Mouse (Mus musculus) heart, embryonic 12.5 days (tissue): ENCODE data around the gene Ubr1. TPM values are rescaled to one million over a fixed set of nuclear protein-coding genes. Genes with fewer than 3 reads are reported as not detected.
"Not testable (repeated sequence)": the region's sequence is repeated elsewhere in the genome, so short reads cannot be mapped to it uniquely, and the experiment has no call there.

Experiments used
- ATAC-seq: fragments of 200-750 bp; cut with Nextera tagmentation; 2 replicates; pipeline ENCODE4 v1.8.0; 2017; ENCODE audit warnings: moderate TSS enrichment, moderate library complexity; ENCODE audit not compliant: insufficient number of reproducible peaks, low FRiP score
- H3K27ac ChIP-seq: fragments of 300-500 bp; sonication (generic); 2 replicates; pipeline ENCODE4 v1.5.1; 2016; ENCODE audit warnings: mild to moderate bottlenecking, moderate library complexity; ENCODE audit not compliant: poor library complexity, severe bottlenecking
- H3K27me3 ChIP-seq: fragments of 300-500 bp; sonication (generic); replicated peaks from 2 replicates; pipeline ENCODE4 v1.6.1; 2016; ENCODE audit warnings: mild to moderate bottlenecking, moderate library complexity
- H3K36me3 ChIP-seq: fragments of 300-500 bp; sonication (generic); 2 replicates; pipeline ENCODE4 v1.6.1; 2016; ENCODE audit warnings: mild to moderate bottlenecking, moderate library complexity
- H3K4me1 ChIP-seq: fragments of 300-500 bp; sonication (generic); replicated peaks from 2 replicates; pipeline ENCODE4 v1.6.1; 2016; ENCODE audit warnings: mild to moderate bottlenecking
- H3K4me2 ChIP-seq: fragments of 300-500 bp; sonication (generic); 2 replicates; pipeline ENCODE4 v1.6.1; 2016; ENCODE audit warnings: mild to moderate bottlenecking, moderate library complexity
- H3K4me3 ChIP-seq: fragments of 300-500 bp; sonication (generic); 2 replicates; pipeline ENCODE4 v1.5.1; 2016; ENCODE audit warnings: mild to moderate bottlenecking
- H3K9ac ChIP-seq: fragments of 300-500 bp; sonication (generic); 2 replicates; pipeline ENCODE4 v1.6.1; 2016; ENCODE audit warnings: mild to moderate bottlenecking, moderate library complexity
- H3K9me3 ChIP-seq: fragments of 300-500 bp; sonication (generic); replicated peaks from 2 replicates; pipeline ENCODE4 v1.6.1; 2016; ENCODE audit warnings: mild to moderate bottlenecking, moderate library complexity
- WGBS: fragments of 180-500 bp; shearing (Covaris S2); methylation state at CpG from one replicate; pipeline ENCODE4 v1.1.7; 2016; 5-methylcytosine and 5-hydroxymethylcytosine counted together
- polyA plus RNA-seq: library from polyadenylated mRNA; unstranded; fragments of >200 nt; fragmentation: Nextera tagmentation; extraction: Ambion mirVana; gene quantifications from 2 replicates; pipeline ENCODE4 v1.2.1, GENCODE M21; 2016

Gene Ubr1
- polyA plus RNA-seq, 1 experiment from 2014 or later = 19.6 TPM

- H3K4me3 ChIP-seq = no peak overlapping the region
- no peak for ATAC-seq
- peak overlapping the region; percentile 35 for H3K4me2 ChIP-seq
- no peak overlapping the region for H3K27ac ChIP-seq
- H3K4me1 ChIP-seq = peaks cover 14% of the 10 kb centered on the region
- H3K9me3 ChIP-seq = no peaks in the 10 kb centered on the region
- no peaks in the 10 kb centered on the region for H3K27me3 ChIP-seq
- no peaks in the 10 kb centered on the region for H3K36me3 ChIP-seq
- H3K9ac ChIP-seq = no peak overlapping the region
- WGBS = 17% methylated on average over 5 of the region's 5 CpGs
These were observed 2.4 kb upstream of the Ubr1 start for GRCm38 (mm10) chr2:120972964-120973363.

- not testable (repeated sequence) for H3K36me3 ChIP-seq, H3K9ac ChIP-seq, H3K4me3 ChIP-seq, H3K4me2 ChIP-seq, H3K27ac ChIP-seq, H3K9me3 ChIP-seq, H3K27me3 ChIP-seq, ATAC-seq
- H3K4me1 ChIP-seq = peaks cover 14% of the 10 kb centered on the region
- WGBS = 90% methylated on average over 8 of the region's 8 CpGs
These were observed 1.7 kb upstream of the Ubr1 start for GRCm38 (mm10) chr2:120972257-120972656.

- WGBS = 87% methylated on average over 4 of the region's 4 CpGs
- no peaks in the 10 kb centered on the region; the same call in 1 of the 2 replicates for H3K36me3 ChIP-seq
- no peak overlapping the region for H3K4me3 ChIP-seq
- ATAC-seq = no peak
- H3K27me3 ChIP-seq = no peaks in the 10 kb centered on the region
- H3K4me2 ChIP-seq = no peak overlapping the region
- H3K4me1 ChIP-seq = peaks cover 14% of the 10 kb centered on the region
- no peak overlapping the region for H3K9ac ChIP-seq
- H3K9me3 ChIP-seq = no peaks in the 10 kb centered on the region
- no peak overlapping the region for H3K27ac ChIP-seq
These were observed 1.3 kb upstream of the Ubr1 start for GRCm38 (mm10) chr2:120971766-120972165.

GRCm38 (mm10) chr2:120970045-120970539, 423 bp downstream of the Ubr1 start:
- Histone ChIP-seq H3K27ac (peak overlapping the region; percentile 80), H3K9me3 (no peaks in the 10 kb centered on the region), H3K4me1 (peaks cover 19% of the 10 kb centered on the region), H3K4me2 (peak overlapping the region; percentile 71), H3K27me3 (no peaks in the 10 kb centered on the region), H3K4me3 (peak overlapping the region; percentile 93), H3K9ac (peak overlapping the region; percentile 89), H3K36me3 (no peaks in the 10 kb centered on the region; the same call in 1 of the 2 replicates)
- peak; percentile 66 for ATAC-seq
- under 1% methylated on average over 23 of the region's 23 CpGs for WGBS

GRCm38 (mm10) chr2:120965486-120965885, 5.0 kb downstream of the Ubr1 start:
- H3K27me3 ChIP-seq = no peaks in the 10 kb centered on the region
- H3K9ac ChIP-seq = no peak overlapping the region
- peaks cover 6% of the 10 kb centered on the region; the same call in 1 of the 2 replicates for H3K36me3 ChIP-seq
- no peak overlapping the region for H3K4me3 ChIP-seq
- H3K9me3 ChIP-seq = no peaks in the 10 kb centered on the region
- ATAC-seq = no peak
- H3K4me2 ChIP-seq = no peak overlapping the region
- 92% methylated on average over 3 of the region's 3 CpGs for WGBS
- H3K27ac ChIP-seq = no peak overlapping the region
- peaks cover 14% of the 10 kb centered on the region for H3K4me1 ChIP-seq

- no peak for ATAC-seq
- Histone ChIP-seq H3K27ac (no peak overlapping the region), H3K4me3 (no peak overlapping the region), H3K9me3 (no peaks in the 10 kb centered on the region), H3K9ac (no peak overlapping the region), H3K4me1 (peaks cover 5% of the 10 kb centered on the region), H3K4me2 (no peak overlapping the region), H3K36me3 (peaks cover 18% of the 10 kb centered on the region), H3K27me3 (no peaks in the 10 kb centered on the region)
- 91% methylated on average over 7 of the region's 7 CpGs for WGBS
These were observed 7.4 kb downstream of the Ubr1 start for GRCm38 (mm10) chr2:120963110-120963509.

GRCm38 (mm10) chr2:120960261-120960660, 10.3 kb downstream of the Ubr1 start:
- no peak for ATAC-seq
- peaks cover 24% of the 10 kb centered on the region; the same call in 1 of the 2 replicates for H3K36me3 ChIP-seq
- H3K9ac ChIP-seq = no peak overlapping the region
- no peak overlapping the region for H3K4me3 ChIP-seq
- H3K4me1 ChIP-seq = 0 out of 2 replicates have a peak, but pooled peaks cover 3% of the 10 kb centered on the region
- WGBS = 93% methylated on average over 1 of the region's 1 CpGs
- H3K27ac ChIP-seq = no peak overlapping the region
- H3K4me2 ChIP-seq = no peak overlapping the region
- H3K9me3 ChIP-seq = no peaks in the 10 kb centered on the region
- no peaks in the 10 kb centered on the region for H3K27me3 ChIP-seq

GRCm38 (mm10) chr2:120959827-120960226, 10.7 kb downstream of the Ubr1 start:
- no peak for ATAC-seq
- WGBS = 82% methylated on average over 5 of the region's 5 CpGs
- no peak overlapping the region for H3K9ac ChIP-seq
- H3K36me3 ChIP-seq = peaks cover 27% of the 10 kb centered on the region
- H3K4me3 ChIP-seq = no peak overlapping the region
- H3K27ac ChIP-seq = no peak overlapping the region
- H3K4me1 ChIP-seq = 0 out of 2 replicates have a peak, but pooled peaks cover 3% of the 10 kb centered on the region
- H3K9me3 ChIP-seq = no peaks in the 10 kb centered on the region
- H3K27me3 ChIP-seq = no peaks in the 10 kb centered on the region
- H3K4me2 ChIP-seq = no peak overlapping the region

- WGBS = 85% methylated on average over 2 of the region's 2 CpGs
- ATAC-seq = no peak
- H3K4me3 ChIP-seq = no peak overlapping the region
- no peak overlapping the region for H3K4me2 ChIP-seq
- no peak overlapping the region for H3K27ac ChIP-seq
- 0 out of 2 replicates have a peak, but pooled peaks cover 3% of the 10 kb centered on the region for H3K4me1 ChIP-seq
- peaks cover 32% of the 10 kb centered on the region for H3K36me3 ChIP-seq
- H3K9ac ChIP-seq = no peak overlapping the region
- H3K9me3 ChIP-seq = no peaks in the 10 kb centered on the region
- H3K27me3 ChIP-seq = no peaks in the 10 kb centered on the region
These were observed 11.2 kb downstream of the Ubr1 start for GRCm38 (mm10) chr2:120959363-120959762.

- H3K9ac ChIP-seq = no peak overlapping the region
- no peak overlapping the region for H3K4me3 ChIP-seq
- ATAC-seq = 0 out of 2 replicates have a peak, but pooled peaks have one; percentile 22
- H3K9me3 ChIP-seq = no peaks in the 10 kb centered on the region
- peaks cover 48% of the 10 kb centered on the region for H3K36me3 ChIP-seq
- no peak overlapping the region for H3K27ac ChIP-seq
- 78% methylated on average over 2 of the region's 2 CpGs for WGBS
- H3K27me3 ChIP-seq = no peaks in the 10 kb centered on the region
- H3K4me2 ChIP-seq = no peak overlapping the region
- H3K4me1 ChIP-seq = 0 out of 2 replicates have a peak, but pooled peaks cover 6% of the 10 kb centered on the region
These were observed 18.2 kb downstream of the Ubr1 start for GRCm38 (mm10) chr2:120952176-120952938.

GRCm38 (mm10) chr2:120951208-120951607, 19.3 kb downstream of the Ubr1 start:
- Histone ChIP-seq H3K27ac (no peak overlapping the region), H3K9ac (no peak overlapping the region), H3K27me3 (no peaks in the 10 kb centered on the region), H3K36me3 (peaks cover 56% of the 10 kb centered on the region), H3K4me2 (no peak overlapping the region), H3K9me3 (no peaks in the 10 kb centered on the region), H3K4me3 (no peak overlapping the region), H3K4me1 (0 out of 2 replicates have a peak, but pooled peaks cover 3% of the 10 kb centered on the region)
- ATAC-seq = no peak
- 78% methylated on average over 5 of the region's 5 CpGs for WGBS
